Mouse (Mus musculus) hindbrain, embryonic 12.5 days (tissue): ENCODE measurements around the gene Scmh1. TPM values are rescaled to one million over a fixed set of nuclear protein-coding genes. Genes with fewer than 3 reads are reported as not detected.

ENCODE experiments used
- ATAC-seq: fragments of 200-750 bp; cut with Nextera tagmentation; 2 replicates; pipeline ENCODE4 v1.8.0; 2017; ENCODE audit warnings: moderate TSS enrichment; ENCODE audit not compliant: low FRiP score
- H3K27ac ChIP-seq: fragments of 300-500 bp; sonication (generic); 2 replicates; pipeline ENCODE4 v1.5.1; 2016; ENCODE audit warnings: mild to moderate bottlenecking
- H3K27me3 ChIP-seq: fragments of 300-500 bp; sonication (generic); 2 replicates; pipeline ENCODE4 v1.6.1; 2016; ENCODE audit warnings: mild to moderate bottlenecking
- H3K36me3 ChIP-seq: fragments of 300-500 bp; sonication (generic); 2 replicates; pipeline ENCODE4 v1.6.1; 2016; ENCODE audit warnings: mild to moderate bottlenecking
- H3K4me1 ChIP-seq: fragments of 300-500 bp; sonication (generic); 2 replicates; pipeline ENCODE4 v1.6.1; 2016
- H3K4me2 ChIP-seq: fragments of 300-500 bp; sonication (generic); replicated peaks from 2 replicates; pipeline ENCODE4 v1.6.1; 2016; ENCODE audit warnings: mild to moderate bottlenecking
- H3K4me3 ChIP-seq: fragments of 300-500 bp; sonication (generic); 2 replicates; pipeline ENCODE4 v1.5.1; 2016; ENCODE audit warnings: mild to moderate bottlenecking
- H3K9ac ChIP-seq: fragments of 300-500 bp; sonication (generic); 2 replicates; pipeline ENCODE4 v1.6.1; 2016; ENCODE audit warnings: mild to moderate bottlenecking, moderate library complexity
- H3K9me3 ChIP-seq: fragments of 300-500 bp; sonication (generic); replicated peaks from 2 replicates; pipeline ENCODE4 v1.6.1; 2016; ENCODE audit warnings: mild to moderate bottlenecking
- WGBS: fragments of 180-500 bp; shearing (Covaris S2); methylation state at CpG from one replicate; pipeline ENCODE4 v1.1.7; 2016; 5-methylcytosine and 5-hydroxymethylcytosine counted together
- polyA plus RNA-seq: library from polyadenylated mRNA; unstranded; fragments of >200 nt; fragmentation: Nextera tagmentation; extraction: Ambion mirVana; gene quantifications from 2 replicates; pipeline ENCODE4 v1.2.1, GENCODE M21; 2016

Scmh1 gene
- polyA plus RNA-seq: 78.3 and 79.0 TPM in 2 replicates

DNA sequence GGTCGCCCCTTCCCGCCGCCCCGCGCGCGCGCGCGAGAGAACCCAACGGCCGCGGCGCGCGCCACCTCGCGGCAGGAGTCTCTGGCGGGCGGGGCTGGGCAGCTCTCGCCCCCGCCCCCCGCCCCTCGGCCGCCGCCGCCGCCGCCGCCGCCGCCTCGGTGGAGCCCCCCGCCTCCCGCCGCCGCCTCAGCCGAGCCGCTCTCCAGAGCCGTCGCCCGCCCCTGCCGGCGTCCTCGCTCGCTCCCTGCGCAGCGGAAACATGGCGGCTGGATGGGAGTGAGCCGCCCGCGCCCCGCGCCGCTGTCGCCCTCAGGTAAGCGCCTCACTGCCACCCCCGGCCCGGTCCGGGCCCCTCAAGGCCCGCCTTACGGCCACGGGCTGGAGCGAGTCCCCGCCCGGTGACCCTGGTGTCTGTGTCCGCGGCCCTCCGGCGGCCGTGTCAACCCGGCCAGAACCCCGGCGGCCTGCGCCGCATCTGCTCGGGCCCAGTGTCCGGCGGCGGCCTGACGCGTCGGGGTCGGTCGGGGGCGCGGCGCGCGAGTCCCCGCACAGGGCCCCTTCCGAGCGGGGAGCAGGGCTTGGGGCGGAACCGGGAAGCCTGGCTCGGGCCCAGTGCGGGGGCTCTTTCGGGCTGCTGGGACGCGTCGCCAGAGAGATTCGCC is at the start of gene Scmh1:
TSS of gene Scmh1 (plus strand) at position 138 of the 662 bp plus-strand sequence.
- H3K27me3 ChIP-seq: no peaks in the 10 kb centered on the region
- H3K36me3 ChIP-seq: no peaks in the 10 kb centered on the region
- WGBS: under 1% methylated on average over 67 of the region's 102 CpGs
- peak within 1 kb of the TSS; percentile 99 for H3K9ac ChIP-seq
- no peaks in the 10 kb centered on the region for H3K9me3 ChIP-seq
- peak within 1 kb of the TSS; percentile 65 for H3K4me2 ChIP-seq
- ATAC-seq: peak; percentile 81
- peaks cover 14% of the 10 kb centered on the region for H3K4me1 ChIP-seq
- H3K4me3 ChIP-seq: peak within 1 kb of the TSS; percentile 97
- peak within 1 kb of the TSS; percentile 95 for H3K27ac ChIP-seq

DNA sequence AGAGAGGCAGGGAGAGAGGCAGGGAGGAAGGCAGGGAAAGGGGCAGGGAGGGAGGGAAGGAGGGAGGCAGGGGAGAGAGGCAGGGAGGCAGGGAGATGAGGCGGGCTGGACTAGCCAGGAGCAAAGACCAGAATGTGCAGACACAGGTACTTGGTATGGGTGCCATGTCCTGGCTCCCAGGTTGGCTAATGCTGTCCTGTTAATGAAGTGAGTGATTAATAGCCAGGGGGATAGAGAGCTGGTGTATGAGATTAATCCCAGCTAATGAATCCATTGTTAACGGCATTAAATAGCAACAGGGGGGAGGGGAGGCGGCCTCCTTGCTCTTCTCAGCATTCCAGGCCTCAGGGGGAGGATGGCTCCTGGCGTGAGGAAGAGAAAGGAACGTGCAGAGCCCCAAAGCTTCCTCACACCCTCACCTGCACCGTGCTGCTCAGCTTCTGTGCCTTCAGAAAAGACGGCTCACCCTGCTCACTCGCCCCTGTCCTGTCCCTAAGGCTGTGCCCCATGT is 45.0 kb upstream of the Scmh1 start:
- peak overlapping the region; percentile 52; the same call in 1 of the 2 replicates for H3K27ac ChIP-seq
- peak; percentile 87 for ATAC-seq
- no peaks in the 10 kb centered on the region for H3K9me3 ChIP-seq
- peaks cover 17% of the 10 kb centered on the region for H3K4me1 ChIP-seq
- 7% methylated on average over 8 of the region's 8 CpGs for WGBS
- no peak overlapping the region for H3K9ac ChIP-seq
- no peak overlapping the region for H3K4me3 ChIP-seq
- H3K36me3 ChIP-seq: no peaks in the 10 kb centered on the region
- H3K4me2 ChIP-seq: no peak overlapping the region
- no peaks in the 10 kb centered on the region; the same call in 1 of the 2 replicates for H3K27me3 ChIP-seq

DNA sequence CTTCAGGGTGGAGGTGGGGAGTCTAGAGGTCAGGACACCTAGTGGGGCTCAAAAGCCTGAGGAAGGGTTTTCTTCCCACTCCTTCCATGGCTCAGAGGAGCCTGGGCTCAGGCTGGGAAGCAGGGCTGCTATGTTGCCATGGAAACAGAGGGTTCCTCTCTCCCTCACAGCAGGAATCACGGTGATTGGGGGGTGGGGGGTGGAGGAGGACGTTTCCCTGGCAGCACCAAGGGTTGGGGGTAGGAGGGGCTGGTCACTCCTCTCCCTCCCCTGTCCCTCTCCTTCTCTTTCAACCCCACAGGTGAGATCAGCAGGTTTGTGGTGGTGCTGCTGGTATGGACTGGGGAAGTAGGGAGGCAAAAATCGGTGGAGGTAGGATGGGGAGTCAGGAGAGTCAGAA is 40.4 kb upstream of the Scmh1 start:
- Histone ChIP-seq H3K4me1 (peaks cover 33% of the 10 kb centered on the region), H3K4me2 (peak overlapping the region; percentile 25; the same call in 1 of the 2 replicates), H3K36me3 (no peaks in the 10 kb centered on the region), H3K27ac (no peak overlapping the region), H3K4me3 (no peak overlapping the region), H3K9ac (no peak overlapping the region), H3K9me3 (no peaks in the 10 kb centered on the region), H3K27me3 (peaks cover 4% of the 10 kb centered on the region; the same call in 1 of the 2 replicates)
- ATAC-seq: peak; percentile 35
- 0% methylated on average over 2 of the region's 3 CpGs for WGBS

DNA sequence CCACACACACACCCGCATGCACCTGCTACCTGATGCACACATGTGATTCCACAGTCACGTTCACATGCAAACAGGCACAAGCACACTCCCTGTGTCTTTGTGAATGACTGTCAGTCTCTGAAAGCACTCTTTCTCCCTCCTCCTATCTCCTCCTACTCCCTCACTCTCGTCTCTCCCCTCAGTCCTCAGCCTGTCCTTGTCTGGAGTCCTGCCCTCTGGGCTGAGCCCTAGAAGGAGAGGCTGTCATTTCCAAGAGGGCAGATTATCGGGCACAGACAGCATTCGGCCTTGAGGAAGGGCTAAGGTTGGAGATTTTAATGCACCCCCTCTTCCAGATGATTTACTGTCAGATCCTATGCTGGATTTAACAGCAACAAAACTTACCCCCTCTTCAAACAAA is 39.6 kb upstream of the Scmh1 start:
- Histone ChIP-seq H3K4me3 (no peak overlapping the region), H3K27ac (no peak overlapping the region), H3K4me2 (no peak overlapping the region), H3K9ac (no peak overlapping the region), H3K4me1 (peaks cover 33% of the 10 kb centered on the region), H3K9me3 (no peaks in the 10 kb centered on the region), H3K36me3 (no peaks in the 10 kb centered on the region), H3K27me3 (peaks cover 9% of the 10 kb centered on the region; the same call in 1 of the 2 replicates)
- no peak for ATAC-seq
- WGBS: 33% methylated on average over 5 of the region's 5 CpGs

DNA sequence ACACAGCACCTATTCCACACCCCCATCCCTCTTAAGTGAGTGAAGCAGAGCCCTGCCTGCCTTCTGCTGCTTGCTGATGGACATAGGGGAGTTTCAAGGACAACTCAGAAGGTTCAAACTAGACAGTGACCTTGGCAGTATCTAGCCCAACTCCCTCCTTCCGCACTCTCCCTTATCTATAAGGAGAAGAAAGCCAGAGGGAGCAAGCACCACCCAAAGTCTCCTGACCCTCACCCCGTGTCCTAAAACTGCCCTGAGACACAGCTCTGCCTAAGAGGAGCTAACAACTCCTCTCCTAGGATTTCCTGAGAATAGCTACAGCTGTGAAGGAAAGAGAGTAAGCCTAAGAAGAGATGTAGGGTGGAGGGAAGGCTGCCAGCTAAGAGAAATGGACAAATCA is 37.0 kb upstream of the Scmh1 start:
- ATAC-seq: no peak
- 79% methylated on average over 2 of the region's 2 CpGs for WGBS
- H3K9ac ChIP-seq: no peak overlapping the region

DNA sequence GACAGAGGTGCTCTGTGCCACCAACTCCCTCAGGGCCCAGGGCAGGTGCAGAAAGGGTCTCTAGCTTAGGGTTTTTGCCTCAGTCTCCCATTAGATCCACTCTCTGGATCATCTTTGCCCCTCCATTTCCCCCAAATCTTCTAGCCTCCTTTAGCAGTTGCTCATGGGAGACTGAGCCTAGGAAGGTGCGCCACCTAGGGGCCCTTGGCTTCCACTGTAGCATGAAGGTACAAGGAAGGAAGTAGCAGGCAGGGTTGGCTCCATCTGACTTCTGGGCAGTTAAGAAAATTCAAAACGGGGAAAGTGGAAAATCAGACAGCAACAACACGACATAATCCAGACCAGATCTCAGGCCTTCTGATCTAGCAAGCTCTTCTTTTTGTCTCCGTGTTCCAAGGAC is 36.4 kb upstream of the Scmh1 start:
- Histone ChIP-seq H3K9ac (no peak overlapping the region), H3K4me2 (no peak overlapping the region), H3K27me3 (peaks cover 9% of the 10 kb centered on the region; the same call in 1 of the 2 replicates), H3K36me3 (no peaks in the 10 kb centered on the region), H3K27ac (no peak overlapping the region), H3K9me3 (no peaks in the 10 kb centered on the region), H3K4me1 (peaks cover 50% of the 10 kb centered on the region), H3K4me3 (no peak overlapping the region)
- ATAC-seq: no peak
- 12% methylated on average over 4 of the region's 4 CpGs for WGBS

More for the DNA sequence above, 37.0 kb upstream of the Scmh1 start:
- Histone ChIP-seq H3K4me2 (no peak overlapping the region), H3K4me1 (peaks cover 44% of the 10 kb centered on the region), H3K27ac (no peak overlapping the region), H3K36me3 (no peaks in the 10 kb centered on the region), H3K4me3 (no peak overlapping the region), H3K27me3 (peaks cover 9% of the 10 kb centered on the region; the same call in 1 of the 2 replicates), H3K9me3 (no peaks in the 10 kb centered on the region)

DNA sequence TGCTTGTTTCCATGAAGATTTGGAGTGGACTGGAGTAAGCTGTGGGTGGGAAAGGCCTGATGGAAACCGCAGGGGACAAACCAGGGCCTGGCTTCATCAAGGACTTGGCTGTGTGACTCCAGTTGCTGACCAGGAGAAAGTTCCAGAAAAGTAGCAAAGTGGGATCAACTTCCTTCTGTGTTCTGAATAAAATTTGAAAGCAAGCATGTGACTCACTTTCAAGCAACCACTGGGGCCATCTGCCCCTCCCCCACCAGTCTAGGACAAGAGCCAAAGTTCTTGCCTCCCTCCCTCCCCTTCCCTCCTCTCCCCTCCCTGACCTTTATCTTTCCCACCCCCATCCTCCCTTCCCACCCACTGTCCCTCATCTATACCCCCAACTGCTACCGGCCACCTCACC is 35.9 kb upstream of the Scmh1 start:
- 35% methylated on average over 2 of the region's 2 CpGs for WGBS
- ATAC-seq: no peak
- no peaks in the 10 kb centered on the region for H3K9me3 ChIP-seq
- H3K4me2 ChIP-seq: no peak overlapping the region
- no peaks in the 10 kb centered on the region for H3K36me3 ChIP-seq
- H3K27me3 ChIP-seq: peaks cover 9% of the 10 kb centered on the region; the same call in 1 of the 2 replicates
- no peak overlapping the region for H3K4me3 ChIP-seq
- H3K4me1 ChIP-seq: peaks cover 55% of the 10 kb centered on the region
- H3K9ac ChIP-seq: no peak overlapping the region
- no peak overlapping the region for H3K27ac ChIP-seq

DNA sequence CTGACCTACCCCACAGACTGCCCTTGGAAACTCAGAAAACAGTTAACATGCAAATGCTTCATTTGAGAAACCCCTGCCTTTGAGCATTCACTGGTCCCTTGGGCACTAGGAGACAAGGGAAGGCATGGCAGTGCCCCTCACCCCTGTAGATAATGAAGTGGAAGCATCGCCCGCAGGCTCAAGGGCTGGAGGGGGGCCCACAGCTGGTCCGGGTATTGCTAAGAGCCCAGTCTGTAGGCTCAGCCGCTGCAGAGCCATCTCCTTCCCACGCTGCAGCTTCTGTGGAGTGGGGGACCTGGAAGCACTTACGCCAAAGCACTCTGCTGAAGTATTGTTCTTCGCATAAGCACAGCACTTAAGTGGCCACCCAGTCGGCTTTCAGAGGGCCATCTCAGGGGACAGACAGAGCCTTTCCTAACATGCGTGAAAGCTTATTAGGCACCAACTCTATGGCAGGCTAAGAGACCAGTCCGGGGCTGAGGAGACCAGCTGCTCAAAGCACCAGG is 35.2 kb upstream of the Scmh1 start:
- peaks cover 9% of the 10 kb centered on the region; the same call in 1 of the 2 replicates for H3K27me3 ChIP-seq
- ATAC-seq: peak; percentile 63
- peaks cover 48% of the 10 kb centered on the region for H3K4me1 ChIP-seq
- H3K4me3 ChIP-seq: no peak overlapping the region
- no peaks in the 10 kb centered on the region for H3K9me3 ChIP-seq
- H3K36me3 ChIP-seq: no peaks in the 10 kb centered on the region
- no peak overlapping the region for H3K9ac ChIP-seq
- H3K27ac ChIP-seq: peak overlapping the region; percentile 68; the same call in 1 of the 2 replicates
- H3K4me2 ChIP-seq: peak overlapping the region; percentile 26
- WGBS: 17% methylated on average over 10 of the region's 10 CpGs

DNA sequence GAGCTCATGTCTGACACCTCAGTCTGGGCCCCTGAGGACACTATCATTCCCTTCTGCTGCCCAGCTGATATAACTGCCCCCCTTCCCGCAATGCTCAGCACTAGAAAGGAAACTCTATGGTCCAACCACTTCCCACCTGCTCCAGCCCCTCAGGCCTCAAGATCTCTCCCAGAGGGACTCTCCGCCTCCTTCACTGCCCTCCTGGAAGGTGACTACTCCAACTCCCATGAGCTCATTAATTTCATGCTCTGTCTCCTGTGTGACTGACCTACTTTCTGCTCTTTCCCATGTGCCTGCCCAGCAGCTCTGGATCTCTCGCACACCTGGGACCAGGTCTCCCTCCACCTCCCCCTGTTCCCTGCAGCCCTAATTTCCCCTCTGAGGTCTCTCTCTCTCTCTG is 32.2 kb upstream of the Scmh1 start:
- no peak overlapping the region for H3K4me3 ChIP-seq
- H3K27me3 ChIP-seq: peaks cover 9% of the 10 kb centered on the region; the same call in 1 of the 2 replicates
- no peak overlapping the region for H3K9ac ChIP-seq
- no peaks in the 10 kb centered on the region for H3K9me3 ChIP-seq
- H3K4me2 ChIP-seq: no peak overlapping the region
- peaks cover 40% of the 10 kb centered on the region for H3K4me1 ChIP-seq
- no peak for ATAC-seq
- 77% methylated on average over 3 of the region's 3 CpGs for WGBS
- H3K36me3 ChIP-seq: no peaks in the 10 kb centered on the region
- no peak overlapping the region for H3K27ac ChIP-seq

DNA sequence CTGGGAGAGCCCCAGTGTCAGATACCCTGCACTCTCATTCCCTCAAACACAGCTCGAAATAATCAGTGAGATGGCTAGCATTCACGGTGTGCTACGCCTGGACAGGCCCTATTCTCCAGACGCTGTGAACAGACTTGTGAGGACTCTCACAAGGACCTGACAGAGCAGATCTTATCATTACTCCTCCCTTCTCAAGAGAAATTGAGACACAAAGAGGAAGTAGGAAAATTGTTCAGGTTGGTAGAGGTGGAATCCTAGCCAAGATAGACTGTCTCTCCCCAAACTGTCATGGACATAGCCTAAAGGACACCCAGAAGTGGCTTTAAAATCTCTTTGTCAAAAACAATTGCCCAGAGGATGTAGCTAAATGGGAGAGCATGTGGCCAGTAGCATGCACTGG is 31.3 kb upstream of the Scmh1 start:
- peaks cover 5% of the 10 kb centered on the region; the same call in 1 of the 2 replicates for H3K27me3 ChIP-seq

DNA sequence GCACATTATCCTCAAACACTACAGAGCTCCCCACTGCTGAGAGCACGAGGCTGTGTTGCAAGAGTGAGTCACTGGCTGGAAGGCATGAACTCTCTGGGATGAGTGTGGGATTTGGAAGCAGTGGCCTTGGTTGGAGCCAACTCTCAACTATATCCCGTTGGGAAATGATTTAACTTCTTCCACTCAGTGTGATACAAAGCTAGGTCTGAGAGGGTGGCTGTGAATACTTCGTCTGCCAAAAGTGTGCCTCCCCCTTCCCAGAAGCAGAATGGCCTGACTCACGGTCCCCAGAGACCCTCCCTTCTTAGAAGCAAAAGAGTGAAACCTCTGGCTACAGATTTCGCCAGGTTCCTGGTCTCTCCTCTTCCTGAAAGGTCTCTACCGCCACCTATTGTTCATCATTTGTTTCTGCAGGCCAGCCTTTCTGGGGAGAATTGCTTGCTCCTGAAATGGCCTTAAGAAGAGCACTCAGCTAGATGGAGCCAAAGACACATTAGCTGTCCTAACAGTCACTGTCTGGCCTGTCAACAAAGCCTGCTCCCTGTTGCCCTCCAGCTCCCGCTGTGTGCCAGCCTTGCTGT is 24.2 kb upstream of the Scmh1 start:
- no peak overlapping the region for H3K4me2 ChIP-seq
- peak; percentile 88 for ATAC-seq
- no peaks in the 10 kb centered on the region for H3K36me3 ChIP-seq
- 14% methylated on average over 7 of the region's 7 CpGs for WGBS
- H3K4me1 ChIP-seq: peaks cover 3% of the 10 kb centered on the region; the same call in 1 of the 2 replicates
- H3K27me3 ChIP-seq: 0 out of 2 replicates have a peak, but pooled peaks cover 3% of the 10 kb centered on the region
- H3K9ac ChIP-seq: no peak overlapping the region
- H3K27ac ChIP-seq: peak overlapping the region; percentile 17; the same call in 1 of the 2 replicates
- no peaks in the 10 kb centered on the region for H3K9me3 ChIP-seq
- H3K4me3 ChIP-seq: no peak overlapping the region

More for the DNA sequence above, 31.3 kb upstream of the Scmh1 start:
- H3K27ac ChIP-seq: peak overlapping the region; percentile 13; the same call in 1 of the 2 replicates
- ATAC-seq: no peak
- H3K4me2 ChIP-seq: no peak overlapping the region
- WGBS: 40% methylated on average over 4 of the region's 4 CpGs
- H3K9me3 ChIP-seq: no peaks in the 10 kb centered on the region
- H3K9ac ChIP-seq: no peak overlapping the region
- H3K4me3 ChIP-seq: no peak overlapping the region
- no peaks in the 10 kb centered on the region for H3K36me3 ChIP-seq
- H3K4me1 ChIP-seq: peaks cover 39% of the 10 kb centered on the region

DNA sequence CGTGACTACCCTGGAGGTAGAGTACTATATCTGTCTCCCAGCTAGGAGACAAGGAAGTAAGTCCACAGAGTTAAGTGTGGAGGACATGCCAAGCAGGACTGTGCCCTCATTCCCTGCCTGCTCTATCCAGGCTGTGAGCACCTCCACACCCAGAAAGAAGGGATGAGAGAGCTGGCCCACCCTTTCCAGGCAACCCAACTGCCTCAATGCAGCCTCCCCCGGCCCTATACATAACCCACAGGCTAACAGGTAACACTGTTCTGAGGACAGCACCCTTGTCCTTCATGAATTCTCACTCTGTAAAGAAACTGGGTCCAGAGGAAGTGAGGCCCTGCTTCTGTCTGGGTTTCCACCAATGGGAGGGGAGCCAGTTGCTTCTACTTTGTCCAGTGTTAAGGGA is 19.6 kb upstream of the Scmh1 start:
- Histone ChIP-seq H3K9ac (no peak overlapping the region), H3K4me2 (no peak overlapping the region), H3K4me3 (no peak overlapping the region), H3K36me3 (no peaks in the 10 kb centered on the region), H3K27me3 (0 out of 2 replicates have a peak, but pooled peaks cover 3% of the 10 kb centered on the region), H3K4me1 (peaks cover 6% of the 10 kb centered on the region; the same call in 1 of the 2 replicates), H3K9me3 (no peaks in the 10 kb centered on the region), H3K27ac (no peak overlapping the region)
- no peak for ATAC-seq
- 81% methylated on average over 2 of the region's 2 CpGs for WGBS
